13 mouse cellular contexts compared by ENCODE assay signal in the genomic region with DNA sequence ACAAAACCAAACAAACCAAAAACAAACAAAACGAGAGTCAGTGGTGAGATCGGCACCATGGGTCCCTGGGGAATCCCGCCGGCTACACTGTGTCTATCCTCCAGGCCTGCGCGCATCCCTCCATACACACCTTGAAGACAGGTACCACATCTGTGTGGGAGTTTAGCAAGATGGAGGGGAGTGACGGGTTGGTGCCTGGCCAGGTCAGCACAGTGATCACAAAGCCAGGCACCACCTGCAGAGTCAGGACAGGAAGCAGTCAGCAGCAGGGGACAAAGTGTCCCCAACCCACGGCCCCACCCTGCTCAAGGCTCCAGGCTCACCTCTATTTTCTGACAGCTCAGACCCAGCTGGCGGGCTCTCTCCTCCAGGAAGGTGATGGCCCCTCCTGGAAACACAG. TPM values are rescaled to one million over a fixed set of nuclear protein-coding genes. Genes with fewer than 3 reads are reported as not detected.
DNase-seq lines count a peak whose midpoint lies in the region; ATAC-seq and TF ChIP-seq lines count a peak whose summit lies in the region.
"Had no signal": no experiment of that assay in that cellular context is flagged by ENCODE, and none has a peak within 500 bp of the region (broad histone marks: within the 10 kb centered on the region; RNA-seq: fewer than 3 reads in every experiment).

No protein-coding gene starts in this region.

- ATAC-seq in forebrain, embryonic 15.5 days (replicated peaks): no peak
- ATAC-seq in limb, embryonic 13.5 days (ENCODE audit: low FRiP score, low read depth): no peak
- no peak for ATAC-seq in limb, embryonic 14.5 days (ENCODE audit: low FRiP score, low read depth)
- ATAC-seq: hindbrain, embryonic 16.5 days had no signal

- peaks cover 47% of the 10 kb centered on the region for H3K36me3 ChIP-seq in forebrain, embryonic 10.5 days (replicated peaks)
- H3K36me3 ChIP-seq in forebrain, embryonic 15.5 days: peaks cover 22% of the 10 kb centered on the region
- H3K36me3 ChIP-seq in limb, embryonic 13.5 days: peaks cover 42% of the 10 kb centered on the region
- peaks cover 41% of the 10 kb centered on the region for H3K36me3 ChIP-seq in limb, embryonic 10.5 days
- H3K36me3 ChIP-seq in CH12.LX (replicated peaks in 1 of 2; ENCODE audit: control insufficient read depth in 1 of 2, insufficient read depth in 1 of 2, low read length in 1 of 2): peaks cover 37 to 62% of the 10 kb centered on the region in 2 experiments
- H3K36me3 ChIP-seq in limb, embryonic 14.5 days (ENCODE audit: control insufficient read depth, insufficient read depth, low read length): peaks cover 38% of the 10 kb centered on the region

- DNase-seq in forebrain, embryonic 10.5 days (ENCODE audit: extremely low spot score, low spot score): no peak
- DNase-seq in limb, embryonic 10.5 days (ENCODE audit: low spot score): no peak
- DNase-seq in CH12.LX (ENCODE audit: extremely low read depth): no peak
- DNase-seq in limb, embryonic 14.5 days (ENCODE audit: low spot score): no peak
- no peak for DNase-seq in adrenal gland, adult 8-10 months
- DNase-seq in urinary bladder, postnatal 14 days (ENCODE audit: low spot score): no peak
- DNase-seq: adrenal gland, postnatal 36 days; lung, adult 2 months; retina, postnatal 1 day had no signal

- H3K27me3 ChIP-seq in forebrain, embryonic 10.5 days (ENCODE audit: poor library complexity, severe bottlenecking): no peaks in the 10 kb centered on the region
- H3K27me3 ChIP-seq in forebrain, embryonic 15.5 days: no peaks in the 10 kb centered on the region
- no peaks in the 10 kb centered on the region for H3K27me3 ChIP-seq in limb, embryonic 13.5 days
- no peaks in the 10 kb centered on the region for H3K27me3 ChIP-seq in limb, embryonic 10.5 days (ENCODE audit: low read depth, poor library complexity, severe bottlenecking)
- H3K27me3 ChIP-seq in CH12.LX (replicated peaks): no peaks in the 10 kb centered on the region
- H3K27me3 ChIP-seq in limb, embryonic 14.5 days (ENCODE audit: control insufficient read depth, insufficient read depth, low read length): no peaks in the 10 kb centered on the region

- no peak for TF ChIP-seq POLR2A in CH12.LX (IDR thresholded peaks at IDR 0.05; ENCODE audit: low read depth, low read length)
- no peak for TF ChIP-seq POLR2A in limb, embryonic 14.5 days (IDR thresholded peaks at IDR 0.05; ENCODE audit: borderline replicate concordance, extremely low read depth, insufficient read depth, insufficient read length)

- H3K4me1 ChIP-seq in forebrain, embryonic 10.5 days: peaks cover 44% of the 10 kb centered on the region
- H3K4me1 ChIP-seq in forebrain, embryonic 15.5 days: peaks cover 20% of the 10 kb centered on the region
- H3K4me1 ChIP-seq in limb, embryonic 13.5 days: peaks cover 29% of the 10 kb centered on the region
- H3K4me1 ChIP-seq in limb, embryonic 10.5 days: peaks cover 31% of the 10 kb centered on the region
- H3K4me1 ChIP-seq in CH12.LX (ENCODE audit: control insufficient read depth in 1 of 2, insufficient read depth in 2 of 2): peaks cover 11 to 47% of the 10 kb centered on the region in 2 experiments
- peaks cover 12% of the 10 kb centered on the region for H3K4me1 ChIP-seq in limb, embryonic 14.5 days (ENCODE audit: control insufficient read depth, insufficient read depth, low read length)

- no peak overlapping the region for H3K9ac ChIP-seq in forebrain, embryonic 15.5 days (replicated peaks)
- peak overlapping the region; percentile 35 for H3K9ac ChIP-seq in limb, embryonic 13.5 days
- peak overlapping the region; percentile 15; the same call in 1 of the 2 replicates for H3K9ac ChIP-seq in CH12.LX (ENCODE audit: insufficient read depth, low read depth)
- 0 out of 2 replicates have a peak overlapping the region, but pooled peaks have one; percentile 3 for H3K9ac ChIP-seq in limb, embryonic 14.5 days (ENCODE audit: low read depth, low read length, severe bottlenecking)

- in situ Hi-C loops in CH12.LX (cut with MboI; ENCODE audit: low pct_ligation_motif_present, low pct_unique_long_range_greater_than_20kb, low sequenced_read_pairs): loop anchor here (5.0 kb wide), 1 partner anchor 41 kb away; a partner anchor contains a TSS

- dilution Hi-C loops in CH12.LX (cut with MboI; ENCODE audit: extremely low pct_ligation_motif_present, extremely low pct_unique_long_range_greater_than_20kb, low sequenced_read_pairs): no loop called here

- no peak for TF ChIP-seq CTCF in CH12.LX (conservative IDR thresholded peaks at IDR 0.05 in 1 of 2, IDR thresholded peaks at IDR 0.05 in 1 of 2; ENCODE audit: low read depth in 2 of 2, low read length in 2 of 2)

- no peak for TF ChIP-seq EP300 in CH12.LX (IDR thresholded peaks at IDR 0.05; ENCODE audit: low read length)

- WGBS in forebrain, embryonic 10.5 days: 85% methylated on average over 9 of the region's 9 CpGs
- 85% methylated on average over 9 of the region's 9 CpGs for WGBS in forebrain, embryonic 15.5 days
- 81% methylated on average over 9 of the region's 9 CpGs for WGBS in limb, embryonic 13.5 days
- WGBS in limb, embryonic 10.5 days: 91% methylated on average over 9 of the region's 9 CpGs
- 86% methylated on average over 9 of the region's 9 CpGs for WGBS in limb, embryonic 14.5 days

- no peak overlapping the region for H3K4me2 ChIP-seq in forebrain, embryonic 15.5 days (replicated peaks)
- peak overlapping the region; percentile 84; the same call in 1 of the 2 replicates for H3K4me2 ChIP-seq in limb, embryonic 13.5 days (replicated peaks)
- H3K4me2 ChIP-seq in CH12.LX (ENCODE audit: insufficient read depth, low read depth, poor library complexity, severe bottlenecking): peak overlapping the region; percentile 76
- no peak overlapping the region for H3K4me2 ChIP-seq in limb, embryonic 14.5 days (replicated peaks; ENCODE audit: low read depth, low read length, severe bottlenecking)

- no peak overlapping the region for H3K27ac ChIP-seq in forebrain, embryonic 10.5 days
- no peak overlapping the region for H3K27ac ChIP-seq in forebrain, embryonic 15.5 days (replicated peaks)
- H3K27ac ChIP-seq in limb, embryonic 13.5 days: no peak overlapping the region
- H3K27ac ChIP-seq in limb, embryonic 10.5 days: no peak overlapping the region
- H3K27ac ChIP-seq in CH12.LX (ENCODE audit: insufficient read depth, low read depth): no peak overlapping the region
- no peak overlapping the region for H3K27ac ChIP-seq in limb, embryonic 14.5 days (replicated peaks; ENCODE audit: low read depth, low read length)
- H3K27ac ChIP-seq: kidney, postnatal 0 days had no signal

- TF ChIP-seq RAD21 in CH12.LX (IDR thresholded peaks at IDR 0.05; ENCODE audit: low read depth, low read length): no peak

- H3K4me3 ChIP-seq in forebrain, embryonic 10.5 days: 0 out of 2 replicates have a peak overlapping the region, but pooled peaks have one; percentile 52
- H3K4me3 ChIP-seq in forebrain, embryonic 15.5 days: no peak overlapping the region
- no peak overlapping the region for H3K4me3 ChIP-seq in limb, embryonic 13.5 days
- H3K4me3 ChIP-seq in limb, embryonic 10.5 days: no peak overlapping the region; the same call in 1 of the 2 replicates
- H3K4me3 ChIP-seq in CH12.LX (replicated peaks in 1 of 3; ENCODE audit: low read depth in 2 of 3, low read length in 2 of 3, poor library complexity in 1 of 3): peak overlapping the region in 2 of 3 experiments; percentile 34 to 55
- no peak overlapping the region for H3K4me3 ChIP-seq in limb, embryonic 14.5 days (replicated peaks; ENCODE audit: low read length)

- peaks cover 14% of the 10 kb centered on the region for H3K79me2 ChIP-seq in CH12.LX (replicated peaks; ENCODE audit: control insufficient read depth, extremely low read depth, insufficient read depth, poor library complexity, severe bottlenecking)

- no peaks in the 10 kb centered on the region for H3K9me3 ChIP-seq in forebrain, embryonic 10.5 days
- no peaks in the 10 kb centered on the region for H3K9me3 ChIP-seq in forebrain, embryonic 15.5 days
- no peaks in the 10 kb centered on the region for H3K9me3 ChIP-seq in limb, embryonic 13.5 days
- H3K9me3 ChIP-seq in limb, embryonic 10.5 days (replicated peaks): no peaks in the 10 kb centered on the region
- H3K9me3 ChIP-seq in CH12.LX (replicated peaks; ENCODE audit: low read length): no peaks in the 10 kb centered on the region
- H3K9me3 ChIP-seq in limb, embryonic 14.5 days (ENCODE audit: control insufficient read depth, low read length): no peaks in the 10 kb centered on the region

RNA-seq across cellular contexts. Expression of a gene that starts 1.6 kb away (rescaled TPM):
- polyA plus RNA-seq in forebrain, embryonic 10.5 days (2016; fragmentation: Nextera tagmentation; extraction: Ambion mirVana): 45.6 and 51.3 TPM in 2 replicates
- 33.1 and 36.4 TPM in 2 replicates for polyA plus RNA-seq in forebrain, embryonic 15.5 days (2015; fragmentation: Nextera tagmentation; extraction: Ambion mirVana)
- polyA plus RNA-seq in limb, embryonic 13.5 days (2015; fragmentation: Nextera tagmentation; extraction: Ambion mirVana): 48.2 and 51.2 TPM in 2 replicates
- 49.4 and 52.8 TPM in 2 replicates for polyA plus RNA-seq in limb, embryonic 10.5 days (2016; fragmentation: Nextera tagmentation; extraction: Ambion mirVana)
- total RNA-seq in CH12.LX (2012; rRNA removed) (76.9 and 77.6 TPM in 2 replicates), CH12.LX (2014; rRNA removed) (51.9 and 55.6 TPM in 2 replicates)
- polyA plus RNA-seq in CH12.LX (2012; ENCODE audit: insufficient read length, low read depth): 103 and 106 TPM in 2 replicates
- 34.4 and 35.1 TPM in 2 replicates for polyA plus RNA-seq in limb, embryonic 14.5 days (2012; rRNA removed)
- polyA plus RNA-seq in limb, embryonic 14.5 days (2014; fragmentation: Nextera tagmentation; extraction: Ambion mirVana): 45.6 and 45.8 TPM in 2 replicates
- 10 to 100 TPM; 15.4 to 21.4 (median 18.2) TPM for total RNA-seq in adrenal gland, adult 8-10 months (2022)

RNA-seq across cellular contexts. Expression of a gene that starts 7.3 kb away (rescaled TPM):
- 1,043 and 1,081 TPM in 2 replicates for polyA plus RNA-seq in forebrain, embryonic 10.5 days (2016; fragmentation: Nextera tagmentation; extraction: Ambion mirVana)
- polyA plus RNA-seq in forebrain, embryonic 15.5 days (2015; fragmentation: Nextera tagmentation; extraction: Ambion mirVana): 615 and 643 TPM in 2 replicates
- polyA plus RNA-seq in limb, embryonic 13.5 days (2015; fragmentation: Nextera tagmentation; extraction: Ambion mirVana): 876 and 951 TPM in 2 replicates
- 1,033 and 1,267 TPM in 2 replicates for polyA plus RNA-seq in limb, embryonic 10.5 days (2016; fragmentation: Nextera tagmentation; extraction: Ambion mirVana)
- 1,844 and 1,867 TPM in 2 replicates for total RNA-seq in CH12.LX (2012; rRNA removed)
- total RNA-seq in CH12.LX (2014; rRNA removed): 1,058 and 1,082 TPM in 2 replicates
- 1,042 and 1,257 TPM in 2 replicates for polyA plus RNA-seq in CH12.LX (2012; ENCODE audit: insufficient read length, low read depth)
- polyA plus RNA-seq in limb, embryonic 14.5 days (2012; rRNA removed): 946 and 1,047 TPM in 2 replicates
- polyA plus RNA-seq in limb, embryonic 14.5 days (2014; fragmentation: Nextera tagmentation; extraction: Ambion mirVana): 1,133 and 1,180 TPM in 2 replicates
- 100 to 1,000 TPM; 369 to 422 (median 377) TPM for total RNA-seq in adrenal gland, adult 8-10 months (2022)

RNA-seq across cellular contexts. Expression of a gene that starts 10.7 kb away (rescaled TPM):
- polyA plus RNA-seq in forebrain, embryonic 10.5 days (2016; fragmentation: Nextera tagmentation; extraction: Ambion mirVana): 4.4 and 6.0 TPM in 2 replicates
- polyA plus RNA-seq in forebrain, embryonic 15.5 days (2015; fragmentation: Nextera tagmentation; extraction: Ambion mirVana): 5.6 and 6.9 TPM in 2 replicates
- 20.1 and 20.5 TPM in 2 replicates for polyA plus RNA-seq in limb, embryonic 13.5 days (2015; fragmentation: Nextera tagmentation; extraction: Ambion mirVana)
- 5.9 and 7.6 TPM in 2 replicates for polyA plus RNA-seq in limb, embryonic 10.5 days (2016; fragmentation: Nextera tagmentation; extraction: Ambion mirVana)
- total RNA-seq in CH12.LX (2012; rRNA removed): 3.9 and 5.3 TPM in 2 replicates
- 2.9 and 3.6 TPM in 2 replicates for total RNA-seq in CH12.LX (2014; rRNA removed)
- polyA plus RNA-seq in CH12.LX (2012; ENCODE audit: insufficient read length, low read depth): 4.4 and 5.4 TPM in 2 replicates
- 54.5 and 64.6 TPM in 2 replicates for polyA plus RNA-seq in limb, embryonic 14.5 days (2012; rRNA removed)
- polyA plus RNA-seq in limb, embryonic 14.5 days (2014; fragmentation: Nextera tagmentation; extraction: Ambion mirVana): 41.2 and 44.6 TPM in 2 replicates
- total RNA-seq in adrenal gland, adult 8-10 months (2022): 10 to 100 TPM; 46.4 to 65.7 (median 49.1) TPM

RNA-seq across cellular contexts. Expression of a gene that starts 10.9 kb away (rescaled TPM):
- 40.7 and 42.8 TPM in 2 replicates for polyA plus RNA-seq in forebrain, embryonic 10.5 days (2016; fragmentation: Nextera tagmentation; extraction: Ambion mirVana)
- 64.8 and 68.5 TPM in 2 replicates for polyA plus RNA-seq in forebrain, embryonic 15.5 days (2015; fragmentation: Nextera tagmentation; extraction: Ambion mirVana)
- 73.3 and 75.5 TPM in 2 replicates for polyA plus RNA-seq in limb, embryonic 13.5 days (2015; fragmentation: Nextera tagmentation; extraction: Ambion mirVana)
- polyA plus RNA-seq in limb, embryonic 10.5 days (2016; fragmentation: Nextera tagmentation; extraction: Ambion mirVana): 45.0 and 46.9 TPM in 2 replicates
- total RNA-seq in CH12.LX (2012; rRNA removed) (20.4 and 20.6 TPM in 2 replicates), CH12.LX (2014; rRNA removed) (15.6 and 18.2 TPM in 2 replicates)
- 23.3 and 26.6 TPM in 2 replicates for polyA plus RNA-seq in CH12.LX (2012; ENCODE audit: insufficient read length, low read depth)
- 79.9 and 87.1 TPM in 2 replicates for polyA plus RNA-seq in limb, embryonic 14.5 days (2012; rRNA removed)
- polyA plus RNA-seq in limb, embryonic 14.5 days (2014; fragmentation: Nextera tagmentation; extraction: Ambion mirVana): 69.5 and 74.0 TPM in 2 replicates
- 10 to 100 TPM; 24.8 to 32.3 (median 26.4) TPM for total RNA-seq in adrenal gland, adult 8-10 months (2022)

RNA-seq across cellular contexts. Expression of a gene that starts 16.5 kb away (rescaled TPM):
- 337 and 351 TPM in 2 replicates for polyA plus RNA-seq in forebrain, embryonic 10.5 days (2016; fragmentation: Nextera tagmentation; extraction: Ambion mirVana)
- 251 and 266 TPM in 2 replicates for polyA plus RNA-seq in forebrain, embryonic 15.5 days (2015; fragmentation: Nextera tagmentation; extraction: Ambion mirVana)
- polyA plus RNA-seq in limb, embryonic 13.5 days (2015; fragmentation: Nextera tagmentation; extraction: Ambion mirVana): 129 and 137 TPM in 2 replicates
- 275 and 316 TPM in 2 replicates for polyA plus RNA-seq in limb, embryonic 10.5 days (2016; fragmentation: Nextera tagmentation; extraction: Ambion mirVana)
- 41.3 and 44.1 TPM in 2 replicates for total RNA-seq in CH12.LX (2012; rRNA removed)
- total RNA-seq in CH12.LX (2014; rRNA removed): 34.5 and 44.0 TPM in 2 replicates
- polyA plus RNA-seq in CH12.LX (2012; ENCODE audit: insufficient read length, low read depth): 51.9 and 54.2 TPM in 2 replicates
- polyA plus RNA-seq in limb, embryonic 14.5 days (2012; rRNA removed): 238 and 328 TPM in 2 replicates
- polyA plus RNA-seq in limb, embryonic 14.5 days (2014; fragmentation: Nextera tagmentation; extraction: Ambion mirVana): 88.0 and 92.7 TPM in 2 replicates
- total RNA-seq in adrenal gland, adult 8-10 months (2022): 10 to 100 TPM; 20.4 to 47.9 (median 34.8) TPM

Comparison
In these comparisons a context has a peak if more than half of its experiments do, and no peak if none do; other contexts are left out.
1. H3K4me3 ChIP-seq: peak in forebrain, embryonic 10.5 days (single experiment) and CH12.LX (2 of 3); none in forebrain, embryonic 15.5 days (single experiment), limb, embryonic 13.5 days (single experiment), limb, embryonic 10.5 days (single experiment) and limb, embryonic 14.5 days (single experiment).
2. H3K4me2 ChIP-seq: peak in limb, embryonic 13.5 days (single experiment) and CH12.LX (single experiment); none in forebrain, embryonic 15.5 days (single experiment) and limb, embryonic 14.5 days (single experiment).